Mouse (Mus musculus): ENCODE measurements at regions not wholly inside any gene's neighbourhood (a gene's known extent, or its start where the extent isn't known, plus 50 kb on each side); places are given as distances from the start of the nearest gene placed in this dataset.

GRCm38 (mm10) chr2:103893159-103893740, 64.5 kb upstream of the Lmo2 start:
- TF ChIP-seq CTCF (IDR thresholded peaks at IDR 0.05; ENCODE audit: insufficient read depth, low read length) (no peak), POLR2A (IDR thresholded peaks at IDR 0.05; ENCODE audit: borderline replicate concordance, extremely low read depth, low read depth, low read length) (no peak)

Data from lung, adult 2 months (tissue).